Mouse (Mus musculus): ENCODE data around the gene Nebl. TPM values are rescaled to one million over a fixed set of nuclear protein-coding genes. Genes with fewer than 3 reads are reported as not detected.

Gene Nebl
- polyA plus RNA-seq, 1 experiment from 2014 or later = 5.1 TPM

DNA sequence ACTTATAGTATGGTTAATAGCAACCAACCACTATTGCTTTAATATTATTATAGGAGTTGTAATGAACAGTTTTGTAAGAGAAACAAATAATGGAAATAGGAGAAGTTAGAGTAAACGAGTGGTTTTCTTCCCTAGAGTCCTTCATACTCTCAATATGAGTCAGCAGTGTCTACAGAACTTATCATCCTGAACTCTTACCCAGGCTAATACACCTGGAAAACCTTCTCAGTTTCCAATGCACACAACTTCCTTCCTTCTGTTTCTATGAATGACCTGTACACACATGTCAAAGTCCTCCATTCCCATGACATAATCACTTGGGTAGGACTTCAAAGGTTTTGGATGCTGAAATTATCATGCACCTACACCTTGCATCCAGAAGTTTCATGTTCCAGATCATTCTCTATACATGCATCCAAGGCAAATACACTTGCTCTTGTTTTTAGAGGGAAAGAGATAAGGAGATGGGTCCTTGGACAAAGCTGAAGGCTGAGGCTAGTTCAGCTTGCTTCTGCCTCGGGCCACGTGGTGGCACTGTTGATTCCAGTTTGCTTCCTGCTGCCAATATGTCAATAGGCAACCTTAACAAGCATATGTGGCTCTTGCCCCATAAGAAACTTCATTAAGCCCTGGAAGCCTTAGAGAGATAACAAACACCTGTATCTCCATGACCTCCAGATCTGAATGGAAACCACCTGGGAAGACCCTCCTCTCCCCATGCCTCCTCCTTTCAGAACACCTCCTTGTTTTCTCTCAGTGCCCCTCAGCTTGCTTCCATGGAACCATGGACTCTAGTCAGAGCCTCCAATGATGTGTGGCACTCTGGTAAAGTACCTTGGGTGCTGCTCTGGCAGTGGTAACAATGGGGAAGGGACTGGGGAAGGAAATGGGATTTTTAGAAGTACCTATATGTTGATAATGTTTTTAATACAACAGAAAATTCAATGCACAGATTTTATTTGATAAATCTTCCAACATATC, 86.7 kb downstream of the Nebl start:
- Histone ChIP-seq H3K4me1 (replicated peaks; ENCODE audit: insufficient read depth, low read length) (0 out of 2 replicates have a peak, but pooled peaks cover under 1% of the 10 kb centered on the region), H3K9me3 (replicated peaks; ENCODE audit: low read length) (no peaks in the 10 kb centered on the region), H3K4me3 (replicated peaks; ENCODE audit: low read depth, low read length) (no peak overlapping the region), H3K9ac (ENCODE audit: low read depth, low read length) (no peak overlapping the region), H3K4me2 (ENCODE audit: low read length) (no peak overlapping the region), H3K36me3 (ENCODE audit: insufficient read depth, low read length) (no peaks in the 10 kb centered on the region), H3K27ac (no peak overlapping the region), H3K27me3 (ENCODE audit: insufficient read depth, low read length) (no peaks in the 10 kb centered on the region)
- TF ChIP-seq CTCF (IDR thresholded peaks at IDR 0.05; ENCODE audit: low read depth) = peak; percentile 83
- WGBS = 31% methylated on average over 3 of the region's 3 CpGs
- no peak for ATAC-seq (replicated peaks; ENCODE audit: low FRiP score, low read depth)
- DNase-seq (ENCODE audit: low spot score) = peak; percentile 73

DNA sequence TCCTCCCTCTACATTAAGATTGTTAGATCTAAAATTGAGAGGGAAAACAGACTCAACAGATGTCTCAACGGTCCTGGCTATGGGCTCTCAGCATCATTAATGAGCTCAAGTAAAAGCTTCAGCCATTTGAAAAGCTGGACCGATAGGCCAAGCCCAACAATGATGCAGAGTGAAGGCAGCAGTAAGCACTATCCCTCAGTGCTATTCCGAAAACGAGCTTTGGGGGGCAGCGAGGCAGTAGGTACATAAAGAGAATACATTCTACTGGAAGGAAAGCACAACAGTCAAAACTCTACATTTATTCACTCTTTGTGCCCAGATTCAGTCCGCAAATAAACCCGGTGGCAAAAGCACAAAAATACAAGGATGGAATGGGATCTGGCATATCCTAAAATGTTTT, 87.4 kb downstream of the Nebl start:
- no peaks in the 10 kb centered on the region for H3K27me3 ChIP-seq (ENCODE audit: insufficient read depth, low read length)
- no peak overlapping the region for H3K9ac ChIP-seq (ENCODE audit: low read depth, low read length)
- no peaks in the 10 kb centered on the region for H3K4me1 ChIP-seq (replicated peaks; ENCODE audit: insufficient read depth, low read length)
- WGBS = 57% methylated on average over 7 of the region's 7 CpGs
- ATAC-seq (replicated peaks; ENCODE audit: low FRiP score, low read depth) (no peak), DNase-seq (ENCODE audit: low spot score) (no peak)
- H3K27ac ChIP-seq = no peak overlapping the region
- no peaks in the 10 kb centered on the region for H3K9me3 ChIP-seq (replicated peaks; ENCODE audit: low read length)
- TF ChIP-seq CTCF (IDR thresholded peaks at IDR 0.05; ENCODE audit: low read depth) = no peak
- H3K36me3 ChIP-seq (ENCODE audit: insufficient read depth, low read length) = no peaks in the 10 kb centered on the region
- no peak overlapping the region for H3K4me3 ChIP-seq (replicated peaks; ENCODE audit: low read depth, low read length)
- no peak overlapping the region for H3K4me2 ChIP-seq (ENCODE audit: low read length)

DNA sequence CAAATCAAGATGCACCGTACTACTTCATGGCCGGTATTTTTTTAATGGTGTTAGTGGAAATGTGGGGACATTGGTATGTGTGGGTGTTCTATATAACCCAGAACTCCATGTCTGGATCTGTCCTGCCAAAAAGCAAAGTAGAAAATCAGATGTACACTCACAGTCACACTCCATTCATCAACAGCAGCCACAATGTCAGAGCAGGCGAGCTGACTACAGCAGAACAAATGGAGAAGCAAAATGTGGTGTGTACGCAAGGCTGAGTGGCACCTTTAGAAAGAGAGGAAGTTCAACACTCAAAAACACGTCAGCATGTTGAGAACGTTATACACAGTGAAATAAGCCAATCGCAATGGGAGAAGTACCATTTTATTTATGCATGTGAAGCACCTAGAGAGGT, 88.5 kb downstream of the Nebl start:
- no peak overlapping the region for H3K4me3 ChIP-seq (replicated peaks; ENCODE audit: low read depth, low read length)
- no peak overlapping the region for H3K4me2 ChIP-seq (ENCODE audit: low read length)
- H3K4me1 ChIP-seq (replicated peaks; ENCODE audit: insufficient read depth, low read length) = no peaks in the 10 kb centered on the region
- no peak overlapping the region for H3K9ac ChIP-seq (ENCODE audit: low read depth, low read length)
- H3K27ac ChIP-seq = no peak overlapping the region
- 72% methylated on average over 7 of the region's 7 CpGs for WGBS
- H3K36me3 ChIP-seq (ENCODE audit: insufficient read depth, low read length) = no peaks in the 10 kb centered on the region
- ATAC-seq (replicated peaks; ENCODE audit: low FRiP score, low read depth) (no peak), DNase-seq (ENCODE audit: low spot score) (no peak)
- H3K27me3 ChIP-seq (ENCODE audit: insufficient read depth, low read length) = no peaks in the 10 kb centered on the region
- H3K9me3 ChIP-seq (replicated peaks; ENCODE audit: low read length) = no peaks in the 10 kb centered on the region
- no peak for TF ChIP-seq CTCF (IDR thresholded peaks at IDR 0.05; ENCODE audit: low read depth)

DNA sequence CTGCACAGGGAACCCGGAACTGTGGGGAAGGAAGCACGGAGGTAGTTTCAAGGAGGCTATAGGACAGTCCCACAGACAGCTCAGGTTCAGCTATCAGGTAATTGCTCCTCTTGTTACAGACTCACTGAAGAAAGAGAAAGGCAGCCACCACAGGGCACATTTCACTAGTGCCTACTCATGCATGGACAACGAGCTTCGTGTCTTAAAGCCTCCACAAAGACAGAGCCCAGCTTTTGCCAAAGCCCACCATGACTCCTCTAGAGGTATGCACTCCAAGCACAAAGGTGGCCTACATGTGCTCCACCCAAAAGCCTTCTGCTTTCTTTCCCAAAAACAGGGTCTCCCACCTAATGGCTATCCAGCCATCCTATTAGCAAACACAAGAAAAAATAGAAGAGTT, 90.4 kb downstream of the Nebl start:
- Histone ChIP-seq H3K4me2 (ENCODE audit: low read length) (no peak overlapping the region), H3K9ac (ENCODE audit: low read depth, low read length) (no peak overlapping the region), H3K4me1 (replicated peaks; ENCODE audit: insufficient read depth, low read length) (no peaks in the 10 kb centered on the region), H3K36me3 (ENCODE audit: insufficient read depth, low read length) (no peaks in the 10 kb centered on the region), H3K27ac (no peak overlapping the region), H3K9me3 (replicated peaks; ENCODE audit: low read length) (no peaks in the 10 kb centered on the region), H3K4me3 (replicated peaks; ENCODE audit: low read depth, low read length) (no peak overlapping the region), H3K27me3 (ENCODE audit: insufficient read depth, low read length) (no peaks in the 10 kb centered on the region)
- TF ChIP-seq CTCF (IDR thresholded peaks at IDR 0.05; ENCODE audit: low read depth) = no peak
- ATAC-seq (replicated peaks; ENCODE audit: low FRiP score, low read depth) (no peak), DNase-seq (ENCODE audit: low spot score) (no peak)
- 46% methylated on average over 4 of the region's 4 CpGs for WGBS

DNA sequence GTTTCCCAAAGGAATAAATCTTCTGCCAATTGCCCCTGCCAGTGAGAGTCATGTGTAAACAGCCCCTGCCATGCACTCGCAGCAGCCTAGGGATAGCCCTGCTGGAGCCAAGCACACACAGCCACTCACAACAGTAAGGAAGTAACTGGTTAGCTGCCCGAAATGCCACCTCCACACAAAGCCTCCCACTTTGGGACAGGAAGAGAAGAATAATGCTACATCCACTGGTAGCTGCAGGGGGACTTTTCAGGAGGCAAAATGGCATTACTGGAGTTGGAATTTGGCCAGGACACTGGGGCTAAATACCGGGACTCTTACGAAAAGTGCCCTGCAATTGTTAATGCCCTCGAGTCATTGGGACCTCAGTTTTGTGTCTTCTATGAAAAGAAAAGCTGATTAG, 92.6 kb downstream of the Nebl start:
- Histone ChIP-seq H3K9ac (ENCODE audit: low read depth, low read length) (no peak overlapping the region), H3K27ac (no peak overlapping the region), H3K4me2 (ENCODE audit: low read length) (no peak overlapping the region), H3K27me3 (ENCODE audit: insufficient read depth, low read length) (no peaks in the 10 kb centered on the region), H3K4me1 (replicated peaks; ENCODE audit: insufficient read depth, low read length) (no peaks in the 10 kb centered on the region), H3K9me3 (replicated peaks; ENCODE audit: low read length) (no peaks in the 10 kb centered on the region), H3K36me3 (ENCODE audit: insufficient read depth, low read length) (no peaks in the 10 kb centered on the region), H3K4me3 (replicated peaks; ENCODE audit: low read depth, low read length) (no peak overlapping the region)
- DNase-seq (ENCODE audit: low spot score) (no peak), ATAC-seq (replicated peaks; ENCODE audit: low FRiP score, low read depth) (no peak)
- WGBS = 53% methylated on average over 5 of the region's 5 CpGs
- TF ChIP-seq CTCF (IDR thresholded peaks at IDR 0.05; ENCODE audit: low read depth) = no peak

DNA sequence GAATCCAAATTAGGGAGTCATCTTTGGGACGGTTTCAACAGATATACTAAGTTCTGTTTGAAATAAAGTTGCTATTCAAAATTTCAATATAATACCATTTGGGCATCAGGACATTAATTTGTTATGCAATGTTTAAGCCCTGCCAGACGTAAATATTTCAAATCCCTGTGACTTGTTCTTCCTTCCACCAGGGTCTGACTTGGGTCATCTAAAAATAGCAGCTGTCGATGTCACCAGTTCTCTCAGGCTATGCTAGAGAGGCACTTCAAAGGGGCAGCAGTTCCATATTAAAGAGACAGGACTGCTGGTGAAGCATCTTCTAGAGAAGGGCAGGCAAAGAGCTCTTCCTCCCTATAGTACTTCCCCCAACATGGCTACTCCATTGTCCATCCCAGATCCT, 107.3 kb downstream of the Nebl start:
- TF ChIP-seq CTCF (IDR thresholded peaks at IDR 0.05; ENCODE audit: low read depth) = no peak
- no peak for DNase-seq (ENCODE audit: low spot score)
- no peak overlapping the region for H3K27ac ChIP-seq
- H3K27me3 ChIP-seq (ENCODE audit: insufficient read depth, low read length) = no peaks in the 10 kb centered on the region
- 51% methylated on average over 3 of the region's 3 CpGs for WGBS
- no peak overlapping the region for H3K4me2 ChIP-seq (ENCODE audit: low read length)
- H3K4me3 ChIP-seq (replicated peaks; ENCODE audit: low read depth, low read length) = no peak overlapping the region
- H3K4me1 ChIP-seq (replicated peaks; ENCODE audit: insufficient read depth, low read length) = no peaks in the 10 kb centered on the region
- no peak for ATAC-seq (replicated peaks; ENCODE audit: low FRiP score, low read depth)
- H3K36me3 ChIP-seq (ENCODE audit: insufficient read depth, low read length) = no peaks in the 10 kb centered on the region
- H3K9me3 ChIP-seq (replicated peaks; ENCODE audit: low read length) = no peaks in the 10 kb centered on the region
- no peak overlapping the region for H3K9ac ChIP-seq (ENCODE audit: low read depth, low read length)

All from kidney, postnatal 0 days (tissue).